Mouse (Mus musculus): ENCODE measurements around the gene Mrgprb1.
"Not testable (repeated sequence)": the region's sequence is repeated elsewhere in the genome, so short reads cannot be mapped to it uniquely, and the experiment has no call there.

Mrgprb1 gene

GRCm38 (mm10) chr7:48456242-48456641 is at the start of gene Mrgprb1:
Gene Mrgprb1 (minus strand): TSS chr7:48456342.
- DNase-seq: no peak

GRCm38 (mm10) chr7:48499221-48499620 is 43.1 kb upstream of the Mrgprb1 start, which contains the start of gene Mrgprx2:
Gene Mrgprx2 (minus strand): TSS chr7:48499321.
- no peak for DNase-seq

GRCm38 (mm10) chr7:48436581-48436980 is 19.6 kb downstream of the Mrgprb1 start:
- DNase-seq: no peak

- DNase-seq: not testable (repeated sequence)
These were observed 20.2 kb downstream of the Mrgprb1 start for GRCm38 (mm10) chr7:48435936-48436335.

All from cerebellum, postnatal 36 days (tissue).